Mouse (Mus musculus): ENCODE data around the gene Bloc1s4. TPM values are rescaled to one million over a fixed set of nuclear protein-coding genes. Genes with fewer than 3 reads are reported as not detected.

The Bloc1s4 gene
- polyA plus RNA-seq, 1 experiment: 18.7 TPM

DNA sequence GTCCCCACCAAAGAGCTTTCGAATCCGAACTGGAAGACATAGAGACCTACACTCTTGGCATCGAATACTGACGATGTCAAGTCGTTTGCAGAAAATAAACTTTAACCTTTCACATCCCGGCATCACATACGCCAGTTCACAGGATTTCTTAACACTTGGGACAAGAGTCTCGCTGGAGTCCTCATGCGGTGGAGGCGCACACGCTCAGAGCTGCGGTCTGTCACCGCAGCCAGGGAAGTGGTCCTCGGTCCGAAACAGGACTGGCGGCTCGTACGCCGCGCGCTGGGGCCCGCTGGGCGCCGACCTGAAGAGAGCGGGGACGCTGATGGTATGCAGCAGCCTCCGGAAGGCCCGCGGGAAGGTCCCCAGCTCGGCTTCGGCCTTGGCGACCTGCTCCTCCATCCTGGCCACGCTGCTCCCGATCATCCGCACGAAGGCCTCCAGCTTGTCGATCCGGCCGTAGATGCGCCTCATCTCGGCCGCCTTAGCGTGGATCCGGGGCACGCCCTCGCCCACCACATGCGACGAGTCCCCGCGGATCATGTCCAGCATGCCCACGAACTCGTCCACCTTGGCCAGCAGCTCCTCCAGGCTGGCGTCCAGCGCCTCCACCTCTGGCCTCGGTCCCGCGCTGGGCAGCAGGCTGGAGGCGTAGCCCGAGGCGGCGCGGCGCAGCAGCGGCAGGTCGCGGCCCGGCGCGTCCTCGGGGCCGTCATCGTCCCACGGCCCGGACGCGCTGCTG, 485 bp downstream of the Bloc1s4 start:
- Histone ChIP-seq H3K79me2 (ENCODE audit: control insufficient read depth, insufficient read depth) (peaks cover 25% of the 10 kb centered on the region), H3K4me3 (ENCODE audit: insufficient read depth, poor library complexity, severe bottlenecking) (peak overlapping the region; percentile 81), H3K79me3 (ENCODE audit: low read depth) (peaks cover 7% of the 10 kb centered on the region), H3ac (ENCODE audit: control insufficient read depth, insufficient read length, low read depth) (peak overlapping the region; percentile 76), H3K27me3 (ENCODE audit: control insufficient read depth, insufficient read depth, insufficient read length) (no peaks in the 10 kb centered on the region), H3K36me3 (ENCODE audit: control insufficient read depth, insufficient read depth) (no peaks in the 10 kb centered on the region)
- TF ChIP-seq CEBPB (IDR thresholded peaks at IDR 0.05; ENCODE audit: low read depth) (no peak), MYOG (IDR thresholded peaks at IDR 0.05; ENCODE audit: control insufficient read depth, extremely low read depth, insufficient read length) (no peak), MYOD1 (IDR thresholded peaks at IDR 0.05; ENCODE audit: control insufficient read depth, insufficient read length, low read depth) (no peak), FOSL1 (IDR thresholded peaks at IDR 0.05; ENCODE audit: insufficient read depth, low read length, poor library complexity, severe bottlenecking) (no peak), MAX (IDR thresholded peaks at IDR 0.05) (no peak), USF1 (IDR thresholded peaks at IDR 0.05; ENCODE audit: low read depth) (no peak), CTCF (IDR thresholded peaks at IDR 0.05; ENCODE audit: control insufficient read depth, insufficient read depth, insufficient read length) (no peak)

GRCm38 (mm10) chr5:36747071-36747470, 1.4 kb downstream of the Bloc1s4 start:
- Histone ChIP-seq H3K4me3 (ENCODE audit: insufficient read depth, poor library complexity, severe bottlenecking) (no peak overlapping the region), H3K79me2 (ENCODE audit: control insufficient read depth, insufficient read depth) (peaks cover 25% of the 10 kb centered on the region), H3ac (ENCODE audit: control insufficient read depth, insufficient read length, low read depth) (no peak overlapping the region), H3K27me3 (ENCODE audit: control insufficient read depth, insufficient read depth, insufficient read length) (no peaks in the 10 kb centered on the region), H3K36me3 (ENCODE audit: control insufficient read depth, insufficient read depth) (no peaks in the 10 kb centered on the region), H3K79me3 (ENCODE audit: low read depth) (peaks cover 7% of the 10 kb centered on the region)
- no peak for TF ChIP-seq MAX (IDR thresholded peaks at IDR 0.05)
- no peak for TF ChIP-seq CEBPB (IDR thresholded peaks at IDR 0.05; ENCODE audit: low read depth)
- TF ChIP-seq CTCF (IDR thresholded peaks at IDR 0.05; ENCODE audit: control insufficient read depth, insufficient read depth, insufficient read length): no peak
- no peak for TF ChIP-seq FOSL1 (IDR thresholded peaks at IDR 0.05; ENCODE audit: insufficient read depth, low read length, poor library complexity, severe bottlenecking)
- TF ChIP-seq USF1 (IDR thresholded peaks at IDR 0.05; ENCODE audit: low read depth): no peak

DNA sequence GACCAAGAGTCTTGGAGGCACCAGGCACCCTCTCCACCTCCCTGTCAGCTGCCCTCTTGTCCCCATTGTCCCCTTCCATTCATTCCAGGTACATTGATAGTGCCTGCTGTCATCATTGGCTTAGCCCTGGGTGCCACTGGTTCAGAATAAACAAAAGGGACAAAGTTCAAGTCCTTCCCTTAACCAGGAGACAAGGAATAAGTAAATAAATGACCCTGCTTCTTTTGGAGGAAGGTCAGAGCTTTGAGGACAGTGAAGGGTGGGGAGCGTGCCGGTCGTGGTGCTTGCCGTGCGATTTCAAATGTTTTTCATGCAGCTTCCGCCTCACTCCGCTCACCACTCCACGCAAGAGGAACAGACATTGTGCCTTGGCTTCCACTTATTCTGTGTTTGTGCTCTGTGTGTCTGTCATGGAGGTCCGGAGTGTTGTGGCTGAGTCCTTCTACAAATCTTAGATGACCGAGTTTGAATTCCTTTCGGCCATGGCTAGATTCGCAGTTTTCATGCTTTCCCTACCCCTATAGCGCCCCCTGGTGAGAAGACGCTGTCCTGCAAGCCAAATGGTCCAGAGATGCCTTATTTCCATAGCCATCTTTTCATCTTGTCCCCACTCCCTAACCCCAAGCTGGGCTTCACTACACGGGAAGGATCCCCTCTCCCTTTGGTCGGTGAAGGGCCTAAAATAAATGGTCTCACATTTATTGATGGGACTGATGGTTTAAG, 6.2 kb downstream of the Bloc1s4 start:
- TF ChIP-seq CTCF (IDR thresholded peaks at IDR 0.05; ENCODE audit: control insufficient read depth, insufficient read depth, insufficient read length) (peak; percentile 78), MYOG (IDR thresholded peaks at IDR 0.05; ENCODE audit: control insufficient read depth, extremely low read depth, insufficient read length) (no peak), USF1 (IDR thresholded peaks at IDR 0.05; ENCODE audit: low read depth) (no peak), CEBPB (IDR thresholded peaks at IDR 0.05; ENCODE audit: low read depth) (no peak), MAX (IDR thresholded peaks at IDR 0.05) (no peak), MYOD1 (IDR thresholded peaks at IDR 0.05; ENCODE audit: control insufficient read depth, insufficient read length, low read depth) (no peak)
- H3K79me3 ChIP-seq (ENCODE audit: low read depth): peaks cover 2% of the 10 kb centered on the region
- H3K27me3 ChIP-seq (ENCODE audit: control insufficient read depth, insufficient read depth, insufficient read length): no peaks in the 10 kb centered on the region
- no peak overlapping the region for H3K4me3 ChIP-seq (ENCODE audit: insufficient read depth, poor library complexity, severe bottlenecking)
- peaks cover 15% of the 10 kb centered on the region for H3K79me2 ChIP-seq (ENCODE audit: control insufficient read depth, insufficient read depth)
- H3K36me3 ChIP-seq (ENCODE audit: control insufficient read depth, insufficient read depth): no peaks in the 10 kb centered on the region
- no peak overlapping the region for H3ac ChIP-seq (ENCODE audit: control insufficient read depth, insufficient read length, low read depth)

DNA sequence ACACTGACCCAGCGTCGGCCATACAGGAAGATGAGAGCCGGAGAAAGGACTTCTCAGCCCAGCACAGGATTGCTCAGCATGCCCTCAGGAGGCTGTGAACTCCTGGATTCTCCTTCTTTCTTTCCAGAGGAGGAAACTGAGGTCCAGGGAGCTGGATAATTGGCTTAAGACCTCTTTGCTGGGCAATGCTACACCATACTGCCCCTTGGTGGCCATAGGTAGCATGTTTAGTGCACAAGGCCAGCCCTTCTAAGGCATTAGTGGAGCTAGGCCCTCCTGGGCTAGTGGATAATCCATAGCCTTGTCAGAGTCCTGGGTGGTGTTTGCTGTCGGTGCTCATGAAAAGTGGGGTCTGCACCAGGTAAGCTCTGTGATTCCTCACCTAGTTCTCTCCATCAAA, 8.6 kb downstream of the Bloc1s4 start:
- no peak overlapping the region for H3ac ChIP-seq (ENCODE audit: control insufficient read depth, insufficient read length, low read depth)
- H3K4me3 ChIP-seq (ENCODE audit: insufficient read depth, poor library complexity, severe bottlenecking): no peak overlapping the region
- no peaks in the 10 kb centered on the region for H3K79me2 ChIP-seq (ENCODE audit: control insufficient read depth, insufficient read depth)
- TF ChIP-seq CTCF (IDR thresholded peaks at IDR 0.05; ENCODE audit: control insufficient read depth, insufficient read depth, insufficient read length): peak; percentile 73
- no peak for TF ChIP-seq FOSL1 (IDR thresholded peaks at IDR 0.05; ENCODE audit: insufficient read depth, low read length, poor library complexity, severe bottlenecking)
- no peaks in the 10 kb centered on the region for H3K36me3 ChIP-seq (ENCODE audit: control insufficient read depth, insufficient read depth)
- no peaks in the 10 kb centered on the region for H3K27me3 ChIP-seq (ENCODE audit: control insufficient read depth, insufficient read depth, insufficient read length)
- no peaks in the 10 kb centered on the region for H3K79me3 ChIP-seq (ENCODE audit: low read depth)

- Histone ChIP-seq H3K79me2 (ENCODE audit: control insufficient read depth, insufficient read depth) (no peaks in the 10 kb centered on the region), H3K36me3 (ENCODE audit: control insufficient read depth, insufficient read depth) (no peaks in the 10 kb centered on the region), H3K4me3 (ENCODE audit: insufficient read depth, poor library complexity, severe bottlenecking) (no peak overlapping the region), H3ac (ENCODE audit: control insufficient read depth, insufficient read length, low read depth) (no peak overlapping the region), H3K79me3 (ENCODE audit: low read depth) (no peaks in the 10 kb centered on the region), H3K27me3 (ENCODE audit: control insufficient read depth, insufficient read depth, insufficient read length) (no peaks in the 10 kb centered on the region)
- TF ChIP-seq MYOD1 (IDR thresholded peaks at IDR 0.05; ENCODE audit: control insufficient read depth, insufficient read length, low read depth) (no peak), USF1 (IDR thresholded peaks at IDR 0.05; ENCODE audit: low read depth) (no peak), CTCF (IDR thresholded peaks at IDR 0.05; ENCODE audit: control insufficient read depth, insufficient read depth, insufficient read length) (no peak), CEBPB (IDR thresholded peaks at IDR 0.05; ENCODE audit: low read depth) (no peak), MAX (IDR thresholded peaks at IDR 0.05) (no peak), MYOG (IDR thresholded peaks at IDR 0.05; ENCODE audit: control insufficient read depth, extremely low read depth, insufficient read length) (no peak), FOSL1 (IDR thresholded peaks at IDR 0.05; ENCODE audit: insufficient read depth, low read length, poor library complexity, severe bottlenecking) (no peak)
These were observed 9.4 kb downstream of the Bloc1s4 start for GRCm38 (mm10) chr5:36738799-36739615.
